Mouse (Mus musculus): ENCODE data around the gene Dnal1. TPM values are rescaled to one million over a fixed set of nuclear protein-coding genes. Genes with fewer than 3 reads are reported as not detected.

The Dnal1 gene
- polyA plus RNA-seq, 1 experiment: 8.2 TPM

DNA sequence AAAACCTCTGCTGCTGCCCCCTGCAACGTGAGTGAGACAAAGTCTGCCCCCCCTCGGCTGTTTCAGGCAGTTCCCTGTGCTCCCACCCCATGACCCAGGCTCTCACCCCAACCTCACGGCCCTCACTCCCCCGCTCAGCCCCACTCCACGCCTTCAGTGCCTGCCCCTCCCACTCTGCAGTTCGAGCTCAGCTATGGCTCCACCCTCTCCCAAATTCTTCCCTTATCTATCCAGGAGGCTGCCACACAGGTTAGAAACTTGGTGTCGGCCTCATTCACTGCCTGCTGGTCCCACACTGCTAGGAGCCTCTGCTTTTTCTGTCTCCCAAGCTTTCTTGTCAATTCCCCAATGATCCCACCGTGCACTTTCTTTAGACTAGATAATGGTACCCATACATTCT lies 47.0 kb downstream of the Dnal1 start:
- Histone ChIP-seq H3K36me3 (ENCODE audit: control insufficient read depth, insufficient read depth, low read length) (no peaks in the 10 kb centered on the region), H3K27ac (ENCODE audit: control insufficient read depth, insufficient read depth, low read depth, low read length) (no peak overlapping the region), H3K4me3 (ENCODE audit: control insufficient read depth, low read depth, low read length) (no peak overlapping the region), H3K27me3 (ENCODE audit: control insufficient read depth, insufficient read depth, low read length) (no peaks in the 10 kb centered on the region), H3K4me1 (ENCODE audit: control insufficient read depth, insufficient read depth, low read length) (no peaks in the 10 kb centered on the region)
- no peak for TF ChIP-seq POLR2A (IDR thresholded peaks at IDR 0.05; ENCODE audit: control insufficient read depth, low read depth, low read length)
- no peak for TF ChIP-seq CTCF (IDR thresholded peaks at IDR 0.05; ENCODE audit: control insufficient read depth, insufficient read depth, insufficient replicate concordance, low read depth, low read length)

DNA sequence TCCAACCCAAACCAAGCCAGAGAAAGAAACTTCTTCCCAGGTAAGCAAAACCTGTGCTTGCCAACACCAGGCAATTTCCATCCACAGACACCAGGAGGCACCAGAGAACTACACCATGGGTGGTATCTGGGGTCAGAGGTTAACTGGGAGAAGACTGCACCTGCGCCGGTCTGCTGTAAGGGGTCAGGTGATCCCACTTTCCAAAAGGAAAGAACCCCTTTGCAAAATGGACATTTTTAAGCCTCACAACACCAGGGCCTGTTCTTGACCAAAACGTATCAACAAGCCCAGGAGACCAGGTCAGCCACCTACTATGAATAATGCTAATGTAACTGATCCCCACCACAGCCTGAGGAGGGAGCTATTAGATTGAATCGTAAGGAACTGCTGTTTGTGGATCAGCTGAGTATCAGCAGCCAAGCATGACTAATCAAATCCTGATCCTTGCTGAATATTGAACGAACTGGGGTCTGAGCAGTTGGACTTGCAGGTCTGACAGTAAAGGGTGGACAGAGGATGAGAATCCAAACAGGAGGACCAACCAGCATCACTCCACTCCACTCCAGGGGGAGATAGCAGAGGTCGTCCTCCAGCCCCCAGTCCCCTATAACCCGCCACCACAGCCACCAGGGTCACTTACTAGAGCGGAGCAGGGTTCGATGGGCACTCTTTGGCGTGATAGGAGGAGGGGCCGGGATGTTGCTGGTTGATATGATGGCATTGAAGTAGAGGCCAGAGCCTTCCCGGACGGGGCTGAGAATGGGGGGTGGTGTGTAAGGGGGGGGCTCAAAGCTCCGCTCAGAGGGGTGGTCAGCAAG lies 47.7 kb downstream of the Dnal1 start:
- TF ChIP-seq POLR2A (IDR thresholded peaks at IDR 0.05; ENCODE audit: control insufficient read depth, low read depth, low read length): no peak
- 0 out of 2 replicates have a peak, but pooled peaks have one; percentile 28 for TF ChIP-seq CTCF (IDR thresholded peaks at IDR 0.05; ENCODE audit: control insufficient read depth, insufficient read depth, insufficient replicate concordance, low read depth, low read length)
- H3K27me3 ChIP-seq (ENCODE audit: control insufficient read depth, insufficient read depth, low read length): no peaks in the 10 kb centered on the region
- H3K4me3 ChIP-seq (ENCODE audit: control insufficient read depth, low read depth, low read length): no peak overlapping the region
- H3K27ac ChIP-seq (ENCODE audit: control insufficient read depth, insufficient read depth, low read depth, low read length): no peak overlapping the region
- H3K36me3 ChIP-seq (ENCODE audit: control insufficient read depth, insufficient read depth, low read length): no peaks in the 10 kb centered on the region
- no peaks in the 10 kb centered on the region for H3K4me1 ChIP-seq (ENCODE audit: control insufficient read depth, insufficient read depth, low read length)

DNA sequence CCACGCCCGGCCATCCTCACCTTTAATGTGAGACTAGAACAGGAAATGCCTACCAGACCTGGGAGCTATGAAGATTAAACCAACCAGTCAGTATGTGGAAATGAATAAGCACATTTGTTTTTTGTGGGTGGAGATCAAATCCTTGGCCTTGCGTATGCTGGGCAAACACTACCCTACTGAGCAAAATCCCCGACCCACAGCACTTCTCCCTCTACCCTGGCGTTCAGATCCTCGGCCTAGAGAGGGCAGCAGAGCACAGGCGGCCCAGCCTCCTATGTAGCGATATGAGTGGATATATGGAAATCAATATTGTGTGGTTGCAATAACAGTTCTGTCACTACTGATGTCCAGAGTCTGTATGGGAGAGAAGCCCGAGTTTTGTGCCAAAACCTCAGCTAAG lies 49.0 kb downstream of the Dnal1 start:
- no peaks in the 10 kb centered on the region for H3K27me3 ChIP-seq (ENCODE audit: control insufficient read depth, insufficient read depth, low read length)
- no peaks in the 10 kb centered on the region for H3K36me3 ChIP-seq (ENCODE audit: control insufficient read depth, insufficient read depth, low read length)
- no peaks in the 10 kb centered on the region for H3K4me1 ChIP-seq (ENCODE audit: control insufficient read depth, insufficient read depth, low read length)
- no peak overlapping the region for H3K27ac ChIP-seq (ENCODE audit: control insufficient read depth, insufficient read depth, low read depth, low read length)
- H3K4me3 ChIP-seq (ENCODE audit: control insufficient read depth, low read depth, low read length): no peak overlapping the region
- TF ChIP-seq POLR2A (IDR thresholded peaks at IDR 0.05; ENCODE audit: control insufficient read depth, low read depth, low read length) (no peak), CTCF (IDR thresholded peaks at IDR 0.05; ENCODE audit: control insufficient read depth, insufficient read depth, insufficient replicate concordance, low read depth, low read length) (peak; percentile 48; the same call in 1 of the 2 replicates)

DNA sequence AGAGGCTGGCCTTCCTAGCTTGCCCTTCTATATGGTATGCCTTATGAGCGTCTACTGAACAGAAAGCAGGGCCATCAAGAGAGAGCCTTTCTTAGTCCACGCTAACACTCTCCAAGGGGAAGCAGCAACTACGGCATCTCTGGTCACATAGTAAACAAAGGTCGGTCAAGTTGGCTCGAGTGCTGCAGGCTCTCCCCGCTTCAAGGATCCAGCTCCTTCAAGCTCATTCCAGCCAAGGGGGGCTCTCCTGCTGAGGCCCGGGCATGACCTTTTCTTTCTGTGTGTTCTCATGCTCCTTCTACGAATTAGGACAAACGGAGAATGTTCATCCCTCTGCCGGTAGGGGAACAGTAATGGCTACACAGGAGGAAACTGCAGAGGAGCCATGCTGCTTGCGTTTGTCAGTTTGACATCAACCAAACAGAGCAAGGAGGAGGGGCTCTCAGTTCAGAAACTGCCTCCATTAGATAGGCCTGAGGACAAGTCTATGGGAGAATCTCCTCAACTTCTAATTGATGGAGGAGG lies 49.5 kb downstream of the Dnal1 start:
- Histone ChIP-seq H3K27ac (ENCODE audit: control insufficient read depth, insufficient read depth, low read depth, low read length) (no peak overlapping the region), H3K4me3 (ENCODE audit: control insufficient read depth, low read depth, low read length) (no peak overlapping the region), H3K36me3 (ENCODE audit: control insufficient read depth, insufficient read depth, low read length) (no peaks in the 10 kb centered on the region)

DNA sequence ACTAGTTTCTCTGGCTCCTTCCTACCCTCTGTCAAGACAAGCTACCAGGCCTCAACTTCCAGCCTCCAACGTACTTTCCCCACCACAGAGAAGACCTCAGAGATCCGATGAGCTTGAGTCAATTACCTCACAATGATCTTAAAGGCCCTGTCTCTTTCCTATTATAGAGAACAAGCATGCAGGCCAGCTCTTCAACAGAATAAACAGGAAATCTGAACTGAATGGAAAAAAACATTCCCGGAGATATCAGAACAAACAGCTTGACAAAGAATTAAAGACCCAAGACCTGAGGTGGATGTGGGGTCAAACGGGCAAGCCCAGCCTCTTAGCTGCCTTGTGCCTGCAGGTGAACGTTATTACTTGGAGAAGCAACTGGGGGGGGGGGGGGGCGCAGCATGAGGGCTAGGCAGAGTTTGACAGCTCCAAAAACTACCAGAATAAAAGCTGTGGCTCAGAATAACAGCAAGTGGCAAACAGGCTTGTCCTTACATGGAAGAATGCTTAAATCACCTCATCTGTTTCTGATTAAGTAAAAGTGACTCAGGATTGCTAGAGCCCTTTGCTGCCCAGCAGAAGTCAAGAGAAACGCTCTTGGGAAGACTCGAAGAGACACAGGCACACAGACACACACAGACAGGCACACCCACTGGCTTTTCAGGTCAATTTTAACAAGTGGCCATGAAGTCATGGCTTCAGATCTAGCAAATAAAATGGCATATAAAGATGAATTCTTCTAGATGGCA lies 51.6 kb downstream of the Dnal1 start:
- no peaks in the 10 kb centered on the region for H3K4me1 ChIP-seq (ENCODE audit: control insufficient read depth, insufficient read depth, low read length)
- H3K27me3 ChIP-seq (ENCODE audit: control insufficient read depth, insufficient read depth, low read length): no peaks in the 10 kb centered on the region
- no peak overlapping the region for H3K4me3 ChIP-seq (ENCODE audit: control insufficient read depth, low read depth, low read length)
- H3K36me3 ChIP-seq (ENCODE audit: control insufficient read depth, insufficient read depth, low read length): no peaks in the 10 kb centered on the region
- H3K27ac ChIP-seq (ENCODE audit: control insufficient read depth, insufficient read depth, low read depth, low read length): no peak overlapping the region
- no peak for TF ChIP-seq CTCF (IDR thresholded peaks at IDR 0.05; ENCODE audit: control insufficient read depth, insufficient read depth, insufficient replicate concordance, low read depth, low read length)
- TF ChIP-seq POLR2A (IDR thresholded peaks at IDR 0.05; ENCODE audit: control insufficient read depth, low read depth, low read length): no peak

More for the DNA sequence above, 49.5 kb downstream of the Dnal1 start:
- Histone ChIP-seq H3K27me3 (ENCODE audit: control insufficient read depth, insufficient read depth, low read length) (no peaks in the 10 kb centered on the region), H3K4me1 (ENCODE audit: control insufficient read depth, insufficient read depth, low read length) (no peaks in the 10 kb centered on the region)
- no peak for TF ChIP-seq POLR2A (IDR thresholded peaks at IDR 0.05; ENCODE audit: control insufficient read depth, low read depth, low read length)
- no peak for TF ChIP-seq CTCF (IDR thresholded peaks at IDR 0.05; ENCODE audit: control insufficient read depth, insufficient read depth, insufficient replicate concordance, low read depth, low read length)

DNA sequence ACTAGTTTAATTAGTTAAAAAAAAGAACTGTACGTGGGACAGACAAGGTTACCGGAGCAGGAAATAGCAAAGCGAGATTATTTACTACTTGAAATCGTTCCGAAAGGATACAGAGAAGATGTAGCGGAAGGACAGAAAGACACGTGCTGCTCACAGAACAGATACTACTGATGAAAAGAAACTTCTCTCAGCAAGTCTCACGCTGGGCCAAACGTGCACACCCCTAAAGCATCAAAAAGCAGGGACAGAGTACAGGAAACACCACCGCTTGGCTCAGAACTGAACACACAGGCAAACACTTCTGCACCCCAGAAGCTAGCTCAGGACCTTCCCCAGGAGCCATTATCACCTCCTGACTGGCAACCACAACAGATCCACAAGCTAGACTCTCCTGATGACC lies 56.4 kb downstream of the Dnal1 start:
- no peaks in the 10 kb centered on the region for H3K36me3 ChIP-seq (ENCODE audit: control insufficient read depth, insufficient read depth, low read length)
- peaks cover 6% of the 10 kb centered on the region for H3K4me1 ChIP-seq (ENCODE audit: control insufficient read depth, insufficient read depth, low read length)
- no peak overlapping the region for H3K4me3 ChIP-seq (ENCODE audit: control insufficient read depth, low read depth, low read length)
- TF ChIP-seq POLR2A (IDR thresholded peaks at IDR 0.05; ENCODE audit: control insufficient read depth, low read depth, low read length) (no peak), CTCF (IDR thresholded peaks at IDR 0.05; ENCODE audit: control insufficient read depth, insufficient read depth, insufficient replicate concordance, low read depth, low read length) (no peak)
- H3K27me3 ChIP-seq (ENCODE audit: control insufficient read depth, insufficient read depth, low read length): no peaks in the 10 kb centered on the region
- no peak overlapping the region for H3K27ac ChIP-seq (ENCODE audit: control insufficient read depth, insufficient read depth, low read depth, low read length)

DNA sequence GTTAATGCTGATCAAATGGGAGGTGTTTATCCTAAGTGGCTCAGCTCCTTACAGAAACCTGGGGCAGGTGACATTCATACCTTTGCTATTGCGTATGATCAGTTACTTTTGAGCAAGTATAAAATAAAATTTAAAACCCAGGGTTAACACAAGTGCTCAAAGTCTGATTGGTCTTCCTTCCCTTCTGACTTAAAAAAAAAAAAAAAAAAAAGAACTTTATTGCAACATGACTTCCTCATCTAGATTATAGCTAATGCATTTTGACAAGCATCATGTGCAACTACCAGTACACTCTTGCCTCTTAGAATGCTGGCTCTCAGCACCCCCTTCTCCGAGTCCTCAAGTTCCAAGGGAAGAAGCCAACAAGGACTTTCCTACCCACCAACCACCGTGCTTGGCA lies 58.0 kb downstream of the Dnal1 start:
- no peak overlapping the region for H3K27ac ChIP-seq (ENCODE audit: control insufficient read depth, insufficient read depth, low read depth, low read length)
- TF ChIP-seq CTCF (IDR thresholded peaks at IDR 0.05; ENCODE audit: control insufficient read depth, insufficient read depth, insufficient replicate concordance, low read depth, low read length): no peak
- no peaks in the 10 kb centered on the region for H3K36me3 ChIP-seq (ENCODE audit: control insufficient read depth, insufficient read depth, low read length)
- H3K4me3 ChIP-seq (ENCODE audit: control insufficient read depth, low read depth, low read length): no peak overlapping the region
- peaks cover 9% of the 10 kb centered on the region for H3K4me1 ChIP-seq (ENCODE audit: control insufficient read depth, insufficient read depth, low read length)
- H3K27me3 ChIP-seq (ENCODE audit: control insufficient read depth, insufficient read depth, low read length): no peaks in the 10 kb centered on the region
